Mouse (Mus musculus) urinary bladder, postnatal 14 days (tissue): Measurements from ENCODE around the gene Snx15.

Experiments used
- DNase-seq: peaks from one replicate; pipeline ENCODE4 v3.0.0; 2021; ENCODE audit warnings: low spot score

The Snx15 gene

GRCm38 (mm10) chr19:6118677-6119185 is 9.4 kb downstream of the Snx15 start:
- DNase-seq, result no peak

- DNase-seq, result peak; percentile 88
Observed at GRCm38 (mm10) chr19:6117986-6118676, 10.0 kb downstream of the Snx15 start, which contains the start of gene Sac3d1. Sac3d1 (minus strand) TSS chr19:6118650.

- DNase-seq, result no peak
Observed at GRCm38 (mm10) chr19:6117346-6117985, 10.6 kb downstream of the Snx15 start.

- DNase-seq, result no peak
Observed at GRCm38 (mm10) chr19:6116113-6116850, 11.8 kb downstream of the Snx15 start.

GRCm38 (mm10) chr19:6113116-6113515 is 15.0 kb downstream of the Snx15 start:
- DNase-seq, result no peak

GRCm38 (mm10) chr19:6105586-6105985 is 22.5 kb downstream of the Snx15 start, which contains the start of gene Naaladl1:
Naaladl1 (plus strand) TSS chr19:6105782.
- no peak for DNase-seq

- DNase-seq, result no peak
Observed at GRCm38 (mm10) chr19:6104476-6104875, 23.6 kb downstream of the Snx15 start.

- DNase-seq, result no peak
Observed at GRCm38 (mm10) chr19:6102169-6102853, 25.8 kb downstream of the Snx15 start.

GRCm38 (mm10) chr19:6101186-6101585 is 26.9 kb downstream of the Snx15 start:
- DNase-seq, result no peak

- no peak for DNase-seq
Observed at GRCm38 (mm10) chr19:6097847-6098246, 30.3 kb downstream of the Snx15 start.

GRCm38 (mm10) chr19:6094119-6094518 is 34.0 kb downstream of the Snx15 start, which contains the start of gene AC131692.1:
AC131692.1 (plus strand) TSS chr19:6094419.
- no peak for DNase-seq

GRCm38 (mm10) chr19:6088841-6089240 is 39.3 kb downstream of the Snx15 start:
- DNase-seq, result no peak

GRCm38 (mm10) chr19:6085417-6085879 is 42.7 kb downstream of the Snx15 start:
- DNase-seq, result peak; percentile 58

GRCm38 (mm10) chr19:6084478-6085248 is 43.4 kb downstream of the Snx15 start, which contains the start of the genes Zfpl1 and Cdca5:
Zfpl1 (minus strand) TSS chr19:6084956.
Cdca5 (plus strand) TSS chr19:6084983.
- DNase-seq, result peak; percentile 96

- DNase-seq, result no peak
Observed at GRCm38 (mm10) chr19:6082156-6082555, 45.9 kb downstream of the Snx15 start, which contains the start of gene Gm28374. Gm28374 (minus strand) TSS chr19:6082256.

GRCm38 (mm10) chr19:6079983-6080480 is 48.1 kb downstream of the Snx15 start, which contains the start of gene Tmem262:
Tmem262 (plus strand) TSS chr19:6080033.
- DNase-seq, result no peak

GRCm38 (mm10) chr19:6076564-6077393 is 51.3 kb downstream of the Snx15 start, which contains the start of gene Vps51:
Vps51 (minus strand) TSS chr19:6077231.
- DNase-seq, result peak; percentile 84

- no peak for DNase-seq
Observed at GRCm38 (mm10) chr19:6073889-6074288, 54.2 kb downstream of the Snx15 start.

- no peak for DNase-seq
Observed at GRCm38 (mm10) chr19:6071261-6071660, 56.8 kb downstream of the Snx15 start.
